Mouse (Mus musculus) lung, postnatal 0 days (tissue): ENCODE measurements at regions not wholly inside any gene's neighbourhood (a gene's known extent, or its start where the extent isn't known, plus 50 kb on each side); places are given as distances from the start of the nearest gene placed in this dataset.

ENCODE experiments used
- CTCF ChIP-seq: IDR thresholded peaks from 2 replicates; pipeline ENCODE4 v1.5.1; 2016; ENCODE audit warnings: antibody characterized with exemption, mild to moderate bottlenecking
- EP300 ChIP-seq: IDR thresholded peaks from 2 replicates; pipeline ENCODE4 v1.6.1; 2016; ENCODE audit warnings: antibody characterized with exemption, mild to moderate bottlenecking, control low read depth

- TF ChIP-seq EP300 (no peak), CTCF (no peak)
Measured at GRCm38 (mm10) chr4:125814311-125814710, 210.0 kb upstream of the Csf3r start.
